Mouse (Mus musculus) C2C12 (cell line): ENCODE results near the gene Npb.
A peak's percentile ranks its signal among the peaks of the same experiment; 100 is the strongest.

Source experiments
- CTCF ChIP-seq: IDR thresholded peaks from one replicate; pipeline ENCODE4 v1.5.1; 2011; ENCODE audit not compliant: control insufficient read depth, insufficient read depth, insufficient read length
- FOSL1 ChIP-seq: IDR thresholded peaks from one replicate; pipeline ENCODE4 v1.8.0; 2011; ENCODE audit warnings: mild to moderate bottlenecking, low read length; ENCODE audit not compliant: poor library complexity, insufficient read depth, severe bottlenecking
- MAX ChIP-seq: IDR thresholded peaks from one replicate; pipeline ENCODE4 v1.6.1; 2011; ENCODE audit warnings: mild to moderate bottlenecking, control low read depth
- USF1 ChIP-seq: IDR thresholded peaks from one replicate; pipeline ENCODE4 v1.6.1; 2011; ENCODE audit warnings: low read depth, mild to moderate bottlenecking, control low read depth, moderate library complexity

GRCm38 (mm10) chr11:120633520-120634343, 25.5 kb downstream of the Npb start, which contains the start of gene Mafg:
- TF ChIP-seq CTCF: no peak
- peak; percentile 90 for TF ChIP-seq USF1
- TF ChIP-seq MAX: peak; percentile 43
- TF ChIP-seq FOSL1: no peak
